Comparison of ENCODE assay signal across 21 mouse cellular contexts in genomic region chr2:167181096-167181495, GRCm38 (mm10). TPM values are rescaled to one million over a fixed set of nuclear protein-coding genes. Genes with fewer than 3 reads are reported as not detected.
DNase-seq lines count a peak whose midpoint lies in the region; TF ChIP-seq lines count a peak whose summit lies in the region.
"Had no signal": no experiment of that assay in that cellular context is flagged by ENCODE, and none has a peak within 500 bp of the region (broad histone marks: within the 10 kb centered on the region; RNA-seq: fewer than 3 reads in every experiment).

No protein-coding gene starts in this region.

- no peak overlapping the region for H3K4me3 ChIP-seq in layer of hippocampus, adult 2 months
- H3K4me3 ChIP-seq: embryonic facial prominence, embryonic 13.5 days; embryonic facial prominence, embryonic 15.5 days; erythroblast, embryonic 14.5 days; forebrain, embryonic 10.5 days; forebrain, embryonic 12.5 days had no signal

- no peak for DNase-seq in layer of hippocampus, adult 2 months (ENCODE audit: low spot score in 2 of 2)
- DNase-seq in layer of hippocampus, postnatal 14 days (ENCODE audit: low spot score in 2 of 2) = no peak
- DNase-seq in retina, adult 2 months (ENCODE audit: low read depth, low spot score) = peak; percentile 73
- no peak for DNase-seq in retina, embryonic 14.5 days (ENCODE audit: low spot score)
- DNase-seq in lung, postnatal 4 days = no peak
- DNase-seq: adrenal gland, adult 2 months; adrenal gland, postnatal 10 days; adrenal gland, postnatal 25 days; cerebellum, adult 11 months; cerebellum, adult 18-20 months; cerebellum, adult 8-10 months; cerebellum, adult 9-11 months; cerebellum, postnatal 14 days; cerebellum, postnatal 36 days; embryo, embryonic 11 days had no signal

- no peak for TF ChIP-seq CTCF in layer of hippocampus, adult 2 months (conservative IDR thresholded peaks at IDR 0.05)

- peak overlapping the region; percentile 43; the same call in 1 of the 2 replicates for H3K27ac ChIP-seq in layer of hippocampus, adult 2 months
- H3K27ac ChIP-seq: embryonic facial prominence, embryonic 13.5 days; embryonic facial prominence, embryonic 15.5 days; forebrain, embryonic 10.5 days; forebrain, embryonic 12.5 days had no signal

RNA-seq across cellular contexts. Expression of gene Kcnb1, which starts 8.9 kb away (rescaled TPM):
- 100 to 1,000 TPM; 103 to 105 TPM for total RNA-seq in layer of hippocampus, adult 2 months (2021)
- 10 to 100 TPM; 62.0 to 69.6 TPM for total RNA-seq in layer of hippocampus, postnatal 14 days (2021)

RNA-seq across cellular contexts. Expression of gene Ptgis, which starts 59.3 kb away (rescaled TPM):
- under 1 TPM; 0.72 to 0.81 TPM for total RNA-seq in layer of hippocampus, adult 2 months (2021)
- total RNA-seq in layer of hippocampus, postnatal 14 days (2021) = 1 to 10 TPM; 1.3 to 2.1 TPM
- total RNA-seq: common myeloid progenitor, adult 5-6 weeks had no signal
